In genomic region chr11:47120874-47121273, GRCm38 (mm10) we compare ENCODE assay signal across 29 mouse cellular contexts.
"Had no signal": no experiment of that assay in that cellular context is flagged by ENCODE, and none has a peak within 500 bp of the region (broad histone marks: within the 10 kb centered on the region; RNA-seq: fewer than 3 reads in every experiment).

No protein-coding gene starts in this region.

- H3K4me3 ChIP-seq: embryonic facial prominence, embryonic 10.5 days; embryonic facial prominence, embryonic 12.5 days; embryonic facial prominence, embryonic 13.5 days; embryonic facial prominence, embryonic 15.5 days; erythroblast, embryonic 14.5 days; forebrain, embryonic 10.5 days; forebrain, embryonic 12.5 days; forebrain, embryonic 13.5 days; forebrain, embryonic 15.5 days; gastrocnemius, adult 2 months; heart, adult 2 months had no signal

- H3K4me1 ChIP-seq: embryonic facial prominence, embryonic 15.5 days; forebrain, embryonic 15.5 days had no signal

- H3K27ac ChIP-seq: embryonic facial prominence, embryonic 10.5 days; embryonic facial prominence, embryonic 12.5 days; embryonic facial prominence, embryonic 13.5 days; embryonic facial prominence, embryonic 15.5 days; forebrain, embryonic 10.5 days; forebrain, embryonic 12.5 days; forebrain, embryonic 13.5 days; forebrain, embryonic 15.5 days; gastrocnemius, adult 2 months; heart, adult 2 months had no signal

- H3K27me3 ChIP-seq: embryonic facial prominence, embryonic 12.5 days; embryonic facial prominence, embryonic 13.5 days; embryonic facial prominence, embryonic 15.5 days; forebrain, embryonic 12.5 days; forebrain, embryonic 13.5 days; forebrain, embryonic 15.5 days had no signal

- H3K36me3 ChIP-seq: embryonic facial prominence, embryonic 10.5 days; embryonic facial prominence, embryonic 12.5 days; embryonic facial prominence, embryonic 13.5 days; embryonic facial prominence, embryonic 15.5 days; forebrain, embryonic 10.5 days; forebrain, embryonic 12.5 days; forebrain, embryonic 15.5 days had no signal

- H3K4me2 ChIP-seq: embryonic facial prominence, embryonic 12.5 days; embryonic facial prominence, embryonic 13.5 days; embryonic facial prominence, embryonic 15.5 days; forebrain, embryonic 12.5 days; forebrain, embryonic 13.5 days; forebrain, embryonic 15.5 days had no signal

- ATAC-seq: forebrain, embryonic 13.5 days; forebrain, embryonic 14.5 days; forebrain, embryonic 15.5 days; forebrain, embryonic 16.5 days; forebrain, postnatal 0 days had no signal

- H3K9ac ChIP-seq: embryonic facial prominence, embryonic 12.5 days; embryonic facial prominence, embryonic 13.5 days; embryonic facial prominence, embryonic 15.5 days; forebrain, embryonic 12.5 days; forebrain, embryonic 13.5 days; forebrain, embryonic 15.5 days; forebrain, postnatal 0 days had no signal

- H3K9me3 ChIP-seq: embryonic facial prominence, embryonic 10.5 days; embryonic facial prominence, embryonic 12.5 days; embryonic facial prominence, embryonic 13.5 days; embryonic facial prominence, embryonic 15.5 days; forebrain, embryonic 10.5 days; forebrain, embryonic 12.5 days; forebrain, embryonic 13.5 days; forebrain, embryonic 15.5 days had no signal

- DNase-seq: cerebellum, adult 2 months; cerebellum, adult 8-10 months; cerebellum, adult 9-10 months; cerebellum, adult 9-11 months; cerebellum, postnatal 10 days; cerebellum, postnatal 14 days; cerebellum, postnatal 25 days; cerebellum, postnatal 36 days; embryo, embryonic 11 days; forebrain, postnatal 0 days; gastrocnemius, adult 2 months; gastrocnemius, postnatal 10 days; gastrocnemius, postnatal 14 days; gastrocnemius, postnatal 25 days; gastrocnemius, postnatal 36 days; heart, adult 11 months; heart, adult 18-20 months; heart, adult 2 months had no signal
